Mouse (Mus musculus) bone marrow macrophage, adult 2 months (primary cell): ENCODE measurements at regions not wholly inside any gene's neighbourhood (a gene's known extent, or its start where the extent isn't known, plus 50 kb on each side); places are given as distances from the start of the nearest gene placed in this dataset.

Source experiments
- CTCF ChIP-seq: IDR thresholded peaks from 2 replicates; pipeline ENCODE4 v1.5.1; 2012; ENCODE audit warnings: low read depth, mild to moderate bottlenecking, low read length, moderate library complexity
- POLR2A ChIP-seq: IDR thresholded peaks from 2 replicates; pipeline ENCODE4 v1.6.1; 2012; ENCODE audit warnings: mild to moderate bottlenecking, low read depth, low read length, borderline replicate concordance

DNA sequence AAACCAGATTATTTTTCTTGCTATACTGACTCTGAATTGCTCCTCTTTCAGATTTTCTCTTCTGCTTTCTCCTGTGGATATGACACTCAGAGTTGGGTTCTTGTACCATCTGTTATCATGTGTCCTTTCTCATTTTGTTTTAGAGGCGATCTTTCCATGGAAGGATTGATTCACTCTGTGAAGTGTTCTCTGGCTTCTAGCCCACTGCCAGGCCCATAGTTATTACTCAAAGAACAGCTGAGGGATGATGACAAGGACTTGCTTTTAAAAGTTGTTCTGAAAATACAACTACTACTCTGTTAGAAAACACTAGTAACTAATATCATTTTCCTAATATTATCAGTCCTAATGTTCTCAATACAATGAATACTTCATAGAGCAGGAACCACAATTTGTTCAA, 794.9 kb downstream of the Gsdmc2 start:
- TF ChIP-seq CTCF, result no peak
- TF ChIP-seq POLR2A, result no peak
